Mouse (Mus musculus) myocyte (in vitro differentiated cells): ENCODE results near the gene Mfap2. TPM values are rescaled to one million over a fixed set of nuclear protein-coding genes. Genes with fewer than 3 reads are reported as not detected.

Experiments used
- H3K27me3 ChIP-seq: one replicate; pipeline ENCODE4 v1.6.1; 2011; ENCODE audit not compliant: control insufficient read depth, insufficient read depth, insufficient read length
- H3K36me3 ChIP-seq: one replicate; pipeline ENCODE4 v1.6.1; 2011; ENCODE audit not compliant: control insufficient read depth, insufficient read depth
- H3K4me2 ChIP-seq: one replicate; pipeline ENCODE4 v1.6.1; 2011; ENCODE audit warnings: low read depth, control low read depth
- H3K4me3 ChIP-seq: one replicate; pipeline ENCODE4 v1.5.1; 2011; ENCODE audit warnings: mild to moderate bottlenecking, control low read depth, moderate library complexity
- H3K79me2 ChIP-seq: one replicate; pipeline ENCODE4 v1.6.1; 2011; ENCODE audit not compliant: control insufficient read depth, insufficient read depth
- H3ac ChIP-seq: one replicate; pipeline ENCODE4 v1.6.1; 2011; ENCODE audit not compliant: control insufficient read depth, insufficient read length
- CEBPB ChIP-seq: IDR thresholded peaks from 2 replicates; pipeline ENCODE4 v1.6.1; 2011; ENCODE audit warnings: mild to moderate bottlenecking, moderate library complexity; ENCODE audit not compliant: poor library complexity, insufficient read depth, severe bottlenecking
- E2F4 ChIP-seq: IDR thresholded peaks from one replicate; pipeline ENCODE4 v1.6.1; 2011; ENCODE audit warnings: mild to moderate bottlenecking, control low read depth, moderate library complexity; ENCODE audit not compliant: insufficient read depth
- MAX ChIP-seq: IDR thresholded peaks from one replicate; pipeline ENCODE4 v1.6.1; 2011; ENCODE audit warnings: low read depth, mild to moderate bottlenecking, control low read depth
- MYOD1 ChIP-seq, 3 experiments: IDR thresholded peaks; one replicate each; pipeline ENCODE4 v1.6.1; 2011; ENCODE audit warnings: control low read depth in 2 of 3, low read depth in 2 of 3, mild to moderate bottlenecking in 2 of 3, moderate library complexity in 1 of 3; ENCODE audit not compliant: insufficient read length in 2 of 3, control insufficient read depth in 1 of 3
- MYOG ChIP-seq, 3 experiments: IDR thresholded peaks; one replicate each; pipeline ENCODE4 v1.6.1; 2011; ENCODE audit warnings: control low read depth in 2 of 3, low read depth in 2 of 3, mild to moderate bottlenecking in 2 of 3; ENCODE audit not compliant: insufficient read length in 2 of 3, control insufficient read depth in 1 of 3, insufficient read depth in 1 of 3
- POLR2A ChIP-seq: IDR thresholded peaks from one replicate; pipeline ENCODE4 v1.6.1; 2011; ENCODE audit warnings: low read depth, mild to moderate bottlenecking, control low read depth, moderate library complexity; ENCODE audit not compliant: insufficient read length
- POLR2AphosphoS2 ChIP-seq: IDR thresholded peaks from one replicate; pipeline ENCODE4 v1.6.1; 2011; ENCODE audit warnings: low read depth, control low read depth; ENCODE audit not compliant: insufficient read length
- REST ChIP-seq: IDR thresholded peaks from one replicate; pipeline ENCODE4 v1.6.1; 2011; ENCODE audit warnings: mild to moderate bottlenecking, control low read depth, moderate library complexity; ENCODE audit not compliant: insufficient read depth, insufficient read length
- SRF ChIP-seq: IDR thresholded peaks from one replicate; pipeline ENCODE4 v1.6.1; 2011; ENCODE audit warnings: low read depth; ENCODE audit not compliant: control insufficient read depth, insufficient read length
- TCF12 ChIP-seq: IDR thresholded peaks from one replicate; pipeline ENCODE4 v1.6.1; 2011; ENCODE audit warnings: mild to moderate bottlenecking, control low read depth; ENCODE audit not compliant: poor library complexity, insufficient read depth, severe bottlenecking
- TCF3 ChIP-seq: IDR thresholded peaks from one replicate; pipeline ENCODE4 v1.6.1; 2011; ENCODE audit warnings: low read depth, control low read depth; ENCODE audit not compliant: insufficient read length
- USF1 ChIP-seq: IDR thresholded peaks from one replicate; pipeline ENCODE4 v1.6.1; 2011; ENCODE audit warnings: low read depth, mild to moderate bottlenecking, control low read depth, moderate library complexity
- polyA plus RNA-seq: library from polyadenylated mRNA; unstranded; fragments of >200 nt; fragmentation: generic; extraction: Trizol; gene quantifications from one replicate; pipeline ENCODE4 v1.2.1, GENCODE M21; 2012; ENCODE audit warnings: missing spikeins

Gene Mfap2
- polyA plus RNA-seq, 1 experiment: 0.53 TPM

- Histone ChIP-seq H3K36me3 (no peaks in the 10 kb centered on the region), H3ac (no peak overlapping the region), H3K4me2 (no peak overlapping the region), H3K79me2 (no peaks in the 10 kb centered on the region), H3K27me3 (no peaks in the 10 kb centered on the region), H3K4me3 (no peak overlapping the region)
- TF ChIP-seq MYOD1 (IDR thresholded peaks at IDR 0.05; ENCODE audit: control insufficient read depth in 1 of 3, insufficient read length in 2 of 3, low read depth in 2 of 3) (peak in 2 of 3 experiments; percentile 14 to 22), E2F4 (no peak), MYOG (IDR thresholded peaks at IDR 0.05; ENCODE audit: control insufficient read depth in 1 of 3, insufficient read depth in 1 of 3, insufficient read length in 2 of 3, low read depth in 2 of 3) (peak in 1 of 3 experiments; percentile 8)
Observed at GRCm38 (mm10) chr4:141011556-141012328, 1.5 kb downstream of the Mfap2 start.

GRCm38 (mm10) chr4:141012558-141012957 lies 2.3 kb downstream of the Mfap2 start:
- Histone ChIP-seq H3K36me3 (no peaks in the 10 kb centered on the region), H3K4me2 (no peak overlapping the region), H3K4me3 (no peak overlapping the region), H3K79me2 (no peaks in the 10 kb centered on the region), H3ac (no peak overlapping the region), H3K27me3 (no peaks in the 10 kb centered on the region)
- TF ChIP-seq POLR2A (no peak), USF1 (no peak), POLR2AphosphoS2 (no peak), TCF12 (no peak), TCF3 (no peak), MYOG (IDR thresholded peaks at IDR 0.05; ENCODE audit: control insufficient read depth in 1 of 3, insufficient read depth in 1 of 3, insufficient read length in 2 of 3, low read depth in 2 of 3) (no peak)

- Histone ChIP-seq H3K4me2 (no peak overlapping the region), H3K27me3 (no peaks in the 10 kb centered on the region), H3K4me3 (no peak overlapping the region), H3ac (no peak overlapping the region), H3K36me3 (no peaks in the 10 kb centered on the region), H3K79me2 (no peaks in the 10 kb centered on the region)
- no peak for TF ChIP-seq POLR2AphosphoS2
- TF ChIP-seq MAX: no peak
- TF ChIP-seq MYOG (IDR thresholded peaks at IDR 0.05; ENCODE audit: control insufficient read depth in 1 of 3, insufficient read depth in 1 of 3, insufficient read length in 2 of 3, low read depth in 2 of 3): no peak
- no peak for TF ChIP-seq MYOD1 (IDR thresholded peaks at IDR 0.05; ENCODE audit: control insufficient read depth in 1 of 3, insufficient read length in 2 of 3, low read depth in 2 of 3)
- TF ChIP-seq TCF12: no peak
- TF ChIP-seq POLR2A: no peak
Observed at GRCm38 (mm10) chr4:141014114-141014513, 3.9 kb downstream of the Mfap2 start.

- Histone ChIP-seq H3ac (no peak overlapping the region), H3K27me3 (no peaks in the 10 kb centered on the region), H3K4me3 (no peak overlapping the region), H3K4me2 (no peak overlapping the region), H3K36me3 (no peaks in the 10 kb centered on the region), H3K79me2 (no peaks in the 10 kb centered on the region)
- TF ChIP-seq TCF3: no peak
- TF ChIP-seq POLR2AphosphoS2: no peak
- no peak for TF ChIP-seq REST
- no peak for TF ChIP-seq TCF12
- no peak for TF ChIP-seq MAX
- no peak for TF ChIP-seq CEBPB
- TF ChIP-seq SRF: no peak
- no peak for TF ChIP-seq POLR2A
- TF ChIP-seq MYOG (IDR thresholded peaks at IDR 0.05; ENCODE audit: control insufficient read depth in 1 of 3, insufficient read depth in 1 of 3, insufficient read length in 2 of 3, low read depth in 2 of 3): no peak
- TF ChIP-seq MYOD1 (IDR thresholded peaks at IDR 0.05; ENCODE audit: control insufficient read depth in 1 of 3, insufficient read length in 2 of 3, low read depth in 2 of 3): no peak
- no peak for TF ChIP-seq E2F4
- no peak for TF ChIP-seq USF1
Observed at GRCm38 (mm10) chr4:141014856-141015255, 4.6 kb downstream of the Mfap2 start.

- no peak for TF ChIP-seq E2F4
- no peak for TF ChIP-seq MYOG (IDR thresholded peaks at IDR 0.05; ENCODE audit: control insufficient read depth in 1 of 3, insufficient read depth in 1 of 3, insufficient read length in 2 of 3, low read depth in 2 of 3)
- no peak for TF ChIP-seq TCF12
- no peak for TF ChIP-seq MYOD1 (IDR thresholded peaks at IDR 0.05; ENCODE audit: control insufficient read depth in 1 of 3, insufficient read length in 2 of 3, low read depth in 2 of 3)
- no peak for TF ChIP-seq POLR2A
- TF ChIP-seq TCF3: no peak
- no peak for TF ChIP-seq MAX
- TF ChIP-seq USF1: no peak
- TF ChIP-seq REST: no peak
- no peak for TF ChIP-seq SRF
- TF ChIP-seq POLR2AphosphoS2: no peak
- TF ChIP-seq CEBPB: no peak
- H3K79me2 ChIP-seq: no peaks in the 10 kb centered on the region
- no peak overlapping the region for H3K4me3 ChIP-seq
- H3ac ChIP-seq: no peak overlapping the region
- no peaks in the 10 kb centered on the region for H3K36me3 ChIP-seq
- no peak overlapping the region for H3K4me2 ChIP-seq
- no peaks in the 10 kb centered on the region for H3K27me3 ChIP-seq
Observed at GRCm38 (mm10) chr4:141015356-141015755, 5.1 kb downstream of the Mfap2 start.
